In genomic region chr16:13450831-13451230, GRCm38 (mm10) we compare ENCODE assay signal across 15 mouse cellular contexts.
"Had no signal": no experiment of that assay in that cellular context is flagged by ENCODE, and none has a peak within 500 bp of the region (broad histone marks: within the 10 kb centered on the region; RNA-seq: fewer than 3 reads in every experiment).

No protein-coding gene starts in this region.

- DNase-seq: lung, adult 18-20 months; lung, embryonic 14.5 days; lung, postnatal 10 days; lung, postnatal 4 days; right cerebral cortex, postnatal 14 days; thymus, adult 2 months; thymus, postnatal 25 days; thymus, postnatal 4 days had no signal

- H3K9me3 ChIP-seq: midbrain, embryonic 12.5 days; midbrain, embryonic 15.5 days; neural tube, embryonic 13.5 days; stomach, embryonic 15.5 days had no signal

- ATAC-seq: midbrain, embryonic 15.5 days had no signal

- H3K4me2 ChIP-seq: lung, embryonic 14.5 days; midbrain, embryonic 12.5 days; midbrain, embryonic 15.5 days; neural tube, embryonic 13.5 days; stomach, embryonic 15.5 days had no signal

- H3K36me3 ChIP-seq: midbrain, embryonic 12.5 days; midbrain, embryonic 15.5 days; neural tube, embryonic 13.5 days; stomach, embryonic 15.5 days had no signal

- H3K27me3 ChIP-seq: stomach, embryonic 15.5 days had no signal

- H3K9ac ChIP-seq: liver, embryonic 14.5 days; lung, embryonic 14.5 days; midbrain, embryonic 12.5 days; midbrain, embryonic 15.5 days; neural tube, embryonic 13.5 days; stomach, embryonic 15.5 days had no signal

- H3K27ac ChIP-seq: liver, embryonic 14.5 days; midbrain, embryonic 12.5 days; midbrain, embryonic 15.5 days; neural tube, embryonic 13.5 days; stomach, embryonic 15.5 days; stomach, postnatal 0 days had no signal

- H3K4me3 ChIP-seq: midbrain, embryonic 12.5 days; midbrain, embryonic 15.5 days; myocyte; neural tube, embryonic 13.5 days; stomach, embryonic 15.5 days had no signal
